Mouse (Mus musculus): ENCODE measurements around the gene Wdr24.

Gene Wdr24

DNA sequence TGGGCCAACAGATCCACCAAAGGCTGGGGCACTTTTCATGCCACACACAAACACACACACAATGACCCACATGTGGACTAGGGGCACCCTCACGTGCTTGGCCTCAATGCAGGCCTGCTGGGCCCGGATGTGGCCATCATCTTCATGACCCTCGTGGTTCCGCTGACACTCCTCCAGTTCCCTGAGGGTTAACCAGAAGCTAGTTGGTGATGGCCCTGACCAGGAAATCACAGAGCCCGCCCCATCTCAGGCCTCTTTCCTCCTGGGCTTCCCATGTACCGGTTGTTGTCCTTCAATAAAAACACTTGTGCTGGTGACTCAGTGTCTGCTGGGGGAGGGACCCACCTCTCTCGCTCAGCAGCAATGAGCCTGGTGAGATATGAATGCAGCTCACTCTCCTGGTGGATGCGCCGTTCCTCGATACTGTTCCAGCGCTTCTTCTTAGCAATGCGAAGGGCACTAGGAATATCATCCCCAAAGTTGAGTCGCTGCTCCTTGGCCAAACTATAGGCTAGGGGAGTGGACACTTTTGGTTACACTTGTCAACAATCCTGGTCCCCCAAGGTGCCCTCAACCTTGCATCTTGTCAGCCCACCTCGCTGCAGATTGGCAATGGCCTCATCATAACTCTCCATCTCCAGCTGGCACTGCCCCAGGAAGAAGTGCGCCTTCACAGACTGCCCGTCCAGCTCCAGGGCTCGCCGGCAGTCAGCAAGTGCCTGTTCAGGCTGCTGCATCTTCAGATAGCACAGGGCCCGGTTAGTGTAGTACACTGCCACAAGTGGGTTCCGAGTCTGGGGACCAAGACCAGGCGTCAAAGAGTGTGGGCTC is 8.2 kb downstream of the Wdr24 start:
- peak; percentile 48 for DNase-seq (ENCODE audit: low spot score)

- DNase-seq (ENCODE audit: low spot score) = peak; percentile 99
Observed at GRCm38 (mm10) chr17:25832436-25833290, 9.2 kb downstream of the Wdr24 start.

DNA sequence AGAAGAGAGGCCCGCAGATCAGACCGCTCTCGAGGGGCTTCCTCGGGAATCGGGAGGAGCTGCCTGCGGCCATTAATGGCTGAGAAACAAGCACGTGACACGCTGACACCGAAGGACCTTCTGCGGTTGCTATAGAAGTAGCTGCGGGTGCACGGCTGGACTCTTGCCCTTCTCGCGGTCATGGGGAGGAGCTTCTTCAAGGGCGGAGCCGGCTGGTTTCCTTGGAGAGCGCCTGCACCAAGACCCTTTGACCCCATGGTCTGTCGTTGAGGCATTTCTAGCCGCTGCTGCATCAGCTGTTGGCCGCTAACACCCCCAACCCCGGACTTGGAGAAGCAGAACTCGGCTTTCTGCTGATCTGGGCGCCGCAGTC is 9.8 kb downstream of the Wdr24 start, which contains the start of gene Stub1:
Stub1 (minus strand) TSS at position 114 of the 373 bp plus-strand sequence.
- DNase-seq (ENCODE audit: low spot score) = peak; percentile 89

DNA sequence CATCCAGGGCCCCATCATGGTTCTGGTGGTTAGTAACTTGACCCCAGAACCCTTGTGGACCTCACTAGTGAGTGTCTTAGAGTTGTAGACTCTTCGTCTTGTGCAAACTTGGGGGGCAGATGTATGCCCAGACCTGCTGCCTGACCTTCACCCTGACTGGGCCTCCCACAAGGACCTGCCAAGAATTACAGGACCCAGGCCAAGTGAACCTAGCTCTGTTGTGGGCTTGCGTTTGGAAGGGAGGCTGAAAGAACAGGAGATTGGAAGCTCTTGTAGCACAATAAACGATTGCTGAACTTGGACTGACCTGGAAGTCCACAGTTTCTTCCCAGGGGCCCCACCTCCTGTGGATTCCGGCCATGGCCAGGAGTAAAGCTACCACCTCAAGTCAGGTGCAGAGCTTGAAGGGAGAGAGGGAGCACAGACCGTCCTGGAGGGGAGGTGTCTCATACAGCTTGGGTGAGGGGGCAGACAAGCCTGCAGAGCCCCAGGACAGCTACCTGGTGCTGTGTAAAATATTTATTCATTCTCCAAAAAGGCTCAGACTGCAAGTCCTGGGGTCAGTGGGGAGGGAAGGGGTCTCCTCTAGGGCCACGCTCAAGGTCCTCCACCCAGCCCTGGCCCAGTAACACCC is 10.7 kb downstream of the Wdr24 start:
- DNase-seq (ENCODE audit: low spot score) = no peak

GRCm38 (mm10) chr17:25834595-25835222 is 11.3 kb downstream of the Wdr24 start:
- no peak for DNase-seq (ENCODE audit: low spot score)

DNA sequence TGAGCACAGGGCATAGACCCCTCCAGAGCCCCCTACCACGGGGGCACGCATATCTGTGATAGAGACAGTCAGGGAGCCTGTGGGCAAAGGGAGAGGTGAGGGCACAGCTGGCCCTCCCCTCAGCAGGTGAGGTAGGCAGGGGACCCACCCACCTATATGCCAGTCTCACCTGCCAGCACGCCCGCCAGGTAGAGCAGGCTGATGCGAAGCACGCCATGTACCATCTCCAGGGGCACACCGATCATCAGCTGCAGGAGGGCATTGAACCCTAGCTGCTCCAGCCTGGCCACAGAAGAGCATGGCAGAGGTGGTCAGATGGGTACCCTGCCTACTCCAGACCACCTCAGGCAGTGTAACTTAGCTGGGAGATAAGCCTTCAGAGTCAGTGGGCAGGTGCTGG is 11.9 kb downstream of the Wdr24 start:
- DNase-seq (ENCODE audit: low spot score) = no peak

GRCm38 (mm10) chr17:25835816-25836215 is 12.4 kb downstream of the Wdr24 start:
- DNase-seq (ENCODE audit: low spot score) = no peak

- DNase-seq (ENCODE audit: low spot score) = peak; percentile 46
Observed at GRCm38 (mm10) chr17:25836397-25837075, 13.1 kb downstream of the Wdr24 start.

GRCm38 (mm10) chr17:25837076-25837410 is 13.6 kb downstream of the Wdr24 start, which contains the start of gene Rhbdl1:
TSS of gene Rhbdl1 (minus strand) at chr17:25837295.
- DNase-seq (ENCODE audit: low spot score) = peak; percentile 81

DNA sequence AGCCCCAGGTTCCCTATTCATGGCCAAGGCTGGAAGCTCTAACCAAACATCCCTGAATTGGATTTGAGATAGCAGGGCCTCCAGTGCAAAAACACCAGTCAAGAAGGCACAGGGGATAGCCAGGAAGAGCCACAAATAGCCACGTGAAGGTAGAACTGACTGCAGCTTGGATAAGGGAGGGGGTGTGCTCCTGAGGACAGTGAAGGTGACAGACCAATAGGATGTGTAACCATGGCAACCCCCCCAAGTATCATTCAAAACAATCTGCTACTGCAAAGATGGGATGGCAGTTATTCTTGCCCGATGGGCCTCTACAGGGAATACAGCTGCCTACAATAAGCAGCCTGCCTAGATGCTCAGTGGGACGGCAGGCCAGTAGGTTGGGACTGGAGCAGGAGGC is 14.1 kb downstream of the Wdr24 start:
- no peak for DNase-seq (ENCODE audit: low spot score)

GRCm38 (mm10) chr17:25838904-25839303 is 15.5 kb downstream of the Wdr24 start:
- DNase-seq (ENCODE audit: low spot score) = no peak

DNA sequence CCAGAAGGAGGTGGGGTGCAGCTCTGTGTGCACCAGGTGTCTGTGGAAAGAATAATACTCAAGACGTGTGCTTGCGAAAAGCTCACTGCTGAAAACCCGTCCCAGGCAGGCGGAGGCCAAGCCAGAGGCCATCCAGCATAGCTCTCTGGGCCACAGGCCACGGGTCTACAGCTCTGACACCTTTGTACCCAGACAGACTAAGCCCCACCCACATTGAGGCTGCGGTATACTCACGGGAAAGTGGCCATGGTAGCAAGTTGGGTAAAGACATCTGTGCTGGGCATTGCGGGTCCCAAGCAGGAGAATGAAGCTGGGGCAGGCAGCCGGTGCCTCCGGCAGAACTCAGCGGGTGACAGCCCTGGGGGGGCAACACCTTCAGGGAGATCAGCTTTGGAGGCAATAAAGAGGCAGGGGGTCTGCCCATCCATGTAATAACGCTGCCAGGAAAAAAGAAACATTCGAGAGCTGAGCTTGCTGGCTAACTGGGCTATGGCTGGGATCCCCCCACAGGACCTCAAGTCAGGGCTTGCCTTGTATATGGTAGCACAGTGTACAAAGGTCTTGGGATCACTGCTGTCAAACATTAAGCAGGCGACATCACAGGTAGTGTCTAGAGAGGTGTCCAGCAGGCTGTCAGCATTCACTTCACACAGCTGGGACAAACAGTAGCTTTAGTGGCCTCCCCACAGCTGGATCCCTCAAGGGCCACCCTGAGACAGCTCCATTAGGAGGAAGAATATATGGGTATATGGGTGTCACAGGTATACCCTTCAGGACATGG is 16.2 kb downstream of the Wdr24 start:
- no peak for DNase-seq (ENCODE audit: low spot score)

DNA sequence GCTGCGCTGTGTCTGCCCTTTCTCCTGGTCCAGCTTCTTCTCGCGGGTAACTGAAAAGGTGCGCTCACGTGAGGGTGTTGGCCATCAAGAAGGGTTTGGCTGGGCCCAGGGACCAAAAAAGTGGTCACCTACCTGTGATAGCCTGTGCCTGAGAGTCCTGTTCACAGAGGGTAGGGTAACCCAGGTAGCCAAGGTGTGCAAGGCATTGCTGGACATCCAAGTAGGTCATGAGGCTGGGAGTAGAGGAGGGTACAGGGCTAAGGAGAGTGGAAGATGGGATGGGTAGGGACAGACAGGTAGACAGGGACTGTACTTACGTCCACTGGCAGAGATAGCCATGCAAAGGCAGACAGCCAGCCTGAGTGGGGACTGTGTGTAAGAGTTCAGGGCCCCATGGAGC is 17.1 kb downstream of the Wdr24 start:
- DNase-seq (ENCODE audit: low spot score) = no peak

DNA sequence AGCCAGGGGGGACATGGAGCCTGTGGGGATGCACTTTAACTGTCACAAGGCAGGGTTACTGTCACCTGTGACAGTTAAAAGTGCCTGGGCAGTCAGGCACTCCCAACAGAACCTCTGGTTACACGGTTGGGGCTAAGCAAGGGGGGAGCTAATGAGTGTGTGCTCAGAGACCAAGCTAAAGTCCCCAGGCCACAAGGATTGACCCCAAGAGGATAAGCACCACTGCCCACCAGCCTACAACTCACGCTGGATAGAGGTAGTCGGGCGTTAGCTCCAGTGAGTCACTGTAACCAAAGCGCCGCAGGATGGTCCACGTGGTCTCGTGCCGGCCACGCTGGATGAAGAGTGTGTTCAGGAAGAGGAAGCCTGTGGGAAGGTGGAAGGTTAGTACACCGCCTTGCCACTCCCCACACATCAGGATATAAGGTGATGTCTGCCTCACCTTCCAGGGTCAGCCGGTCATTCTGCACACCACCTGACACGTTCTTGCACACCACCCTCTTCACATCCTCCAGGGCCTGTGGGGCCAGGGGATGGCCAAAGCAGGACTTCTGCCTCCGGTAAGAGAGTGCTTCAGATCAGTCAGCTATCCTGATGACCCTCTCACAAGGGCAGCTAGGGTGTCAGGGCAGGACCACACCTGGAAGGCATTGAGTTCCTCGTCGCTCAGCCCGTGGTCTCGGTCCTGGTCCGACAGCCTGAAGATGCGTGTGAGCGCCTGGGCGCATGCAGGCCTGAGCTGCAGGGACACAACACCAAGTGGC is 17.9 kb downstream of the Wdr24 start, which contains the start of gene Gm20683:
Gm20683 (minus strand) TSS at position 647 of the 764 bp plus-strand sequence.
- DNase-seq (ENCODE audit: low spot score) = no peak

- no peak for DNase-seq (ENCODE audit: low spot score)
Observed at GRCm38 (mm10) chr17:25842509-25842908, 19.1 kb downstream of the Wdr24 start.

DNA sequence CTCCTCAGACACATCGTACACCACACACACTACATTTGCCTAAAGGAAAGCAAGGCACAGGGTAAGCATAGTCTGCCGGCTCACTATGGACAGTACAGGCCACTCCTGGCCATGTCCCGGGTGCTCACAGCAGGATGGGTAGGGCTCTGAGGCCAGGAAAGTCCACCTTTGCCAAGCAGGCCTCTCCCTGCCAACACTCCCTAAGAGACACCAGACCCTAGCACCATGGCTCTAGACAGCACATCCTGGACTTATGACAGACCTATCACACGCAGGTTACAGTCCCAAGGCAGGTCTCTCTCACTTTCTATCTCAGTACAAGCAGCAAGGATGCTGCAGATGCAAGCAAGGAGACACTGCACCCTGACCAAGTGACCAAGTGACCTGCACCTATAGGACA is 19.7 kb downstream of the Wdr24 start:
- DNase-seq (ENCODE audit: low spot score) = no peak

DNA sequence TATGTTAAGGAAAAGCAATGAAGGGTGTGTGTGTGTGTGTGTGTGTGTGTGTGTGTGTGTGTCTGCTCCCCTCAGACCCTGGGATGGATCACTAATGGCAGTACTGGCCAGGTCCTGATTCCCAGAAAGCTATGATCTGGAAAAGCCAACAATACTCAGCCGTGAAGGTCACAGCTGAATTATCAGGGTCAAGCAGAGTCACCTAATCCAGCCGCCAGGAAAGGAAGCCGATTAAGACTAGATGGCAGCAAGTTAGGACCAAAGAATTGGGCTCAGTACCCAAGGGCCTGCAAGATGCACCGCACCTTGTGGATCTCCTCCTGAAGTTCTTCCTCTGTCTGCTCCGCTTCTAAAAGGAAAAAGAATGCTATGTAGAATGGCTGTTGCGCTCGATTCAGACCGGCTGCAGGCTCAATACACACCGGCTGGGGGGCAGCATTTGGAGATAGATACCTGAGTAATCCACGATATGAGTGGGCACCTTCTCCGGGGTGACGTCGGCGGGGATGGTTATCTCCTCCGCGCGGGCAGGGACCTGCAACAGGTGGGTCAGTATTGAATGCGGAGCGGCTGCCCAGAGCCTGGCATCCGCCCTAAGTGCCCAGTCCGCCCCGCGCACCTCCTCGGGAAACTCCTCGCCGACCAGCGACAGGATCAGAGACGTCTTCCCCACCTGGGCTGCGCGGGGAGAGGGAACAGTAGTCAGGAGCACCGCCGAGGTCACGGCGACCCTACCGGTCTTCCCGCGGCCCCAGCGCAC is 20.4 kb downstream of the Wdr24 start:
- DNase-seq (ENCODE audit: low spot score) = no peak

GRCm38 (mm10) chr17:25844396-25844901 is 21.0 kb downstream of the Wdr24 start, which contains the start of gene Rhot2:
TSS of gene Rhot2 (minus strand) at chr17:25844851.
- DNase-seq (ENCODE audit: low spot score) = peak; percentile 94

- no peak for DNase-seq (ENCODE audit: low spot score)
Observed at GRCm38 (mm10) chr17:25860229-25860628, 36.8 kb downstream of the Wdr24 start.

Data from ovary, postnatal 36 days (tissue).